ENCODE assay signal across 8 mouse cellular contexts in genomic region chr10:22149691-22150465, GRCm38 (mm10). TPM values are rescaled to one million over a fixed set of nuclear protein-coding genes. Genes with fewer than 3 reads are reported as not detected.
A peak's percentile ranks its signal among the peaks of the same experiment; 100 is the strongest.
DNase-seq lines count a peak whose midpoint lies in the region; ATAC-seq and TF ChIP-seq lines count a peak whose summit lies in the region.

No protein-coding gene starts in this region.

- H3K27ac ChIP-seq in liver, adult 2 months (replicated peaks; ENCODE audit: insufficient read depth, low read depth, low read length): no peak overlapping the region
- H3K27ac ChIP-seq in forebrain, embryonic 16.5 days (ENCODE audit: low read length): no peak overlapping the region
- no peak overlapping the region for H3K27ac ChIP-seq in kidney, embryonic 16.5 days (ENCODE audit: low read length)

- 3% methylated on average over 50 of the region's 50 CpGs for WGBS in liver, adult 2 months
- under 1% methylated on average over 50 of the region's 50 CpGs for WGBS in forebrain, embryonic 16.5 days
- under 1% methylated on average over 50 of the region's 50 CpGs for WGBS in kidney, embryonic 16.5 days

- peaks cover 23% of the 10 kb centered on the region for H3K27me3 ChIP-seq in liver, adult 2 months (ENCODE audit: control insufficient read depth, insufficient read depth, low read length)
- peaks cover 11% of the 10 kb centered on the region for H3K27me3 ChIP-seq in Patski
- H3K27me3 ChIP-seq in forebrain, embryonic 16.5 days (replicated peaks; ENCODE audit: control insufficient read depth, insufficient read depth, low read length): peaks cover 11% of the 10 kb centered on the region
- peaks cover 23% of the 10 kb centered on the region for H3K27me3 ChIP-seq in kidney, embryonic 16.5 days (ENCODE audit: insufficient read depth, low read length)

- ATAC-seq in Patski: peak; percentile 19
- no peak for ATAC-seq in forebrain, embryonic 16.5 days
- ATAC-seq in kidney, embryonic 16.5 days (ENCODE audit: low FRiP score, low TSS enrichment): peak; percentile 33; the same call in 1 of the 2 replicates
- ATAC-seq in megakaryocyte-erythroid progenitor cell, adult 5-6 weeks (replicated peaks; ENCODE audit: low FRiP score, low TSS enrichment, poor library complexity, severe bottlenecking): no peak

- no peaks in the 10 kb centered on the region for H3K36me3 ChIP-seq in liver, adult 2 months (ENCODE audit: control insufficient read depth, insufficient read depth, low read length)
- no peaks in the 10 kb centered on the region for H3K36me3 ChIP-seq in forebrain, embryonic 16.5 days (ENCODE audit: control insufficient read depth, insufficient read depth)
- no peaks in the 10 kb centered on the region for H3K36me3 ChIP-seq in kidney, embryonic 16.5 days (ENCODE audit: insufficient read depth, low read length)

- H3K9ac ChIP-seq in liver, adult 2 months (ENCODE audit: low read depth, low read length): peak overlapping the region; percentile 76; the same call in 1 of the 2 replicates
- no peak overlapping the region for H3K9ac ChIP-seq in forebrain, embryonic 16.5 days (replicated peaks; ENCODE audit: low read depth, low read length)
- peak overlapping the region; percentile 87 for H3K9ac ChIP-seq in kidney, embryonic 16.5 days (replicated peaks; ENCODE audit: low read length)

- no peak for DNase-seq in liver, adult 2 months (ENCODE audit: extremely low read depth, low read depth, low spot score)
- no peak for DNase-seq in liver
- no peak for DNase-seq in Patski (ENCODE audit: low read depth, low spot score)
- peak; percentile 38 for DNase-seq in naive thymus-derived CD4-positive, alpha-beta T cell, adult 2 months (ENCODE audit: low read depth)
- DNase-seq in right cerebral cortex, postnatal 14 days: no peak

- no peaks in the 10 kb centered on the region for H3K79me2 ChIP-seq in liver, adult 2 months (ENCODE audit: control insufficient read depth, insufficient read depth, low read length)

- peak overlapping the region; percentile 84; the same call in 1 of the 2 replicates for H3K4me3 ChIP-seq in liver, adult 2 months (ENCODE audit: insufficient read depth, low read depth, low read length)
- H3K4me3 ChIP-seq in forebrain, embryonic 16.5 days (replicated peaks; ENCODE audit: low read length): peak overlapping the region; percentile 58
- peak overlapping the region; percentile 75 for H3K4me3 ChIP-seq in kidney, embryonic 16.5 days (ENCODE audit: low read length)

- in situ Hi-C loops in Patski (cut with MboI; ENCODE audit: low pct_unique_long_range_greater_than_20kb): loop anchor here (10.0 to 25.0 kb wide), 4 partner anchors 75 to 763 kb away; partner anchors contain the start of gene Aldh8a1

- TF ChIP-seq CTCF in liver, adult 2 months (IDR thresholded peaks at IDR 0.05; ENCODE audit: low read depth, low read length): no peak
- TF ChIP-seq CTCF in Patski (IDR thresholded peaks at IDR 0.05): no peak

- H3K4me1 ChIP-seq in liver, adult 2 months (ENCODE audit: control insufficient read depth, insufficient read depth, low read length): peaks cover 9% of the 10 kb centered on the region; the same call in 1 of the 2 replicates
- peaks cover 27% of the 10 kb centered on the region for H3K4me1 ChIP-seq in forebrain, embryonic 16.5 days (replicated peaks; ENCODE audit: control insufficient read depth, insufficient read depth, low read length)
- H3K4me1 ChIP-seq in kidney, embryonic 16.5 days (ENCODE audit: insufficient read depth, low read length): peaks cover 9% of the 10 kb centered on the region

- H3K9me3 ChIP-seq in forebrain, embryonic 16.5 days (ENCODE audit: control insufficient read depth, low read length): no peaks in the 10 kb centered on the region
- H3K9me3 ChIP-seq in kidney, embryonic 16.5 days (ENCODE audit: low read length): no peaks in the 10 kb centered on the region

- no peak for TF ChIP-seq POLR2A in liver, adult 2 months (IDR thresholded peaks at IDR 0.05; ENCODE audit: extremely low read depth, insufficient read depth, low read length)

- POLR2A ChIA-PET in Patski (lab: Charles Lee): interaction anchor here (0.6 kb wide), 2 partner anchors 10 to 92 kb away, joined by 3 to 5 read pairs; no protein-coding TSS in a partner anchor

- H3K4me2 ChIP-seq in forebrain, embryonic 16.5 days (ENCODE audit: low read length): peak overlapping the region; percentile 84
- H3K4me2 ChIP-seq in kidney, embryonic 16.5 days (replicated peaks; ENCODE audit: low read depth, low read length): peak overlapping the region; percentile 99

- CTCF ChIA-PET in Patski (lab: Charles Lee): no interaction called here

RNA-seq across cellular contexts. Expression of gene E030030I06Rik, which starts 0.8 kb away (rescaled TPM):
- total RNA-seq in liver, adult 2 months (2014; rRNA removed): 1.2 and 2.1 TPM in 2 replicates
- polyA plus RNA-seq in liver, adult 2 months (2012; rRNA removed): 7.0 and 10.8 TPM in 2 replicates
- polyA plus RNA-seq in Patski (2021): 9.3 TPM
- 2.3 and 4.0 TPM in 2 replicates for polyA plus RNA-seq in forebrain, embryonic 16.5 days (2015; fragmentation: Nextera tagmentation; extraction: Ambion mirVana)
- 30.1 and 31.6 TPM in 2 replicates for polyA plus RNA-seq in kidney, embryonic 16.5 days (2015; fragmentation: Nextera tagmentation; extraction: Ambion mirVana)
- 1.0 TPM in 1 of 2 replicates, not detected in the other for total RNA-seq in megakaryocyte-erythroid progenitor cell, adult 5-6 weeks (2014; fragmentation: Nextera tagmentation)
- not detected in 2 replicates for total RNA-seq in megakaryocyte-erythroid progenitor cell, adult 5-6 weeks (2017)

RNA-seq across cellular contexts. Expression of gene Raet1e, which starts 8.5 kb away (rescaled TPM):
- total RNA-seq in liver, adult 2 months (2014; rRNA removed): 4.6 and 6.5 TPM in 2 replicates
- polyA plus RNA-seq in liver, adult 2 months (2012; rRNA removed): 2.4 and 4.5 TPM in 2 replicates
- polyA plus RNA-seq in Patski (2021): 2.1 TPM
- 0.71 and 0.86 TPM in 2 replicates for polyA plus RNA-seq in forebrain, embryonic 16.5 days (2015; fragmentation: Nextera tagmentation; extraction: Ambion mirVana)
- polyA plus RNA-seq in kidney, embryonic 16.5 days (2015; fragmentation: Nextera tagmentation; extraction: Ambion mirVana): 12.5 and 13.1 TPM in 2 replicates
- not detected in 2 replicates for total RNA-seq in megakaryocyte-erythroid progenitor cell, adult 5-6 weeks (2014; fragmentation: Nextera tagmentation)
- not detected in 2 replicates for total RNA-seq in megakaryocyte-erythroid progenitor cell, adult 5-6 weeks (2017)

RNA-seq across cellular contexts. Expression of gene H60b, which starts 8.5 kb away (rescaled TPM):
- 0.09 TPM in 1 of 2 replicates, not detected in the other for total RNA-seq in liver, adult 2 months (2014; rRNA removed)
- not detected in 2 replicates for polyA plus RNA-seq in liver, adult 2 months (2012; rRNA removed)
- polyA plus RNA-seq in Patski (2021): 9.9 TPM
- 0.31 and 0.42 TPM in 2 replicates for polyA plus RNA-seq in forebrain, embryonic 16.5 days (2015; fragmentation: Nextera tagmentation; extraction: Ambion mirVana)
- 1.5 and 1.7 TPM in 2 replicates for polyA plus RNA-seq in kidney, embryonic 16.5 days (2015; fragmentation: Nextera tagmentation; extraction: Ambion mirVana)
- not detected in 2 replicates for total RNA-seq in megakaryocyte-erythroid progenitor cell, adult 5-6 weeks (2014; fragmentation: Nextera tagmentation)
- not detected in 2 replicates for total RNA-seq in megakaryocyte-erythroid progenitor cell, adult 5-6 weeks (2017)

Comparison
In these comparisons a context has a peak if more than half of its experiments do, and no peak if none do; other contexts are left out.
1. ATAC-seq: peak in Patski (single experiment) and kidney, embryonic 16.5 days (single experiment); none in forebrain, embryonic 16.5 days (single experiment) and megakaryocyte-erythroid progenitor cell, adult 5-6 weeks (single experiment).
2. Peak in every context shown above with its lines, with median percentiles within 50 percentile points of each other: H3K4me3 ChIP-seq.